Mouse (Mus musculus) cerebellum, adult 18-20 months (tissue): ENCODE measurements at regions not wholly inside any gene's neighbourhood (a gene's known extent, or its start where the extent isn't known, plus 50 kb on each side); places are given as distances from the start of the nearest gene placed in this dataset.

Experiments used
- DNase-seq, 2 experiments: peaks; one replicate each; pipeline ENCODE4 v3.0.0; 2021

GRCm38 (mm10) chrX:99287988-99288387, 152.1 kb downstream of the Efnb1 start:
- DNase-seq = no peak

- no peak for DNase-seq
Observed at GRCm38 (mm10) chrX:99286876-99287275, 150.9 kb downstream of the Efnb1 start.

- DNase-seq = no peak
Observed at GRCm38 (mm10) chrX:99285611-99286010, 149.7 kb downstream of the Efnb1 start.

GRCm38 (mm10) chrX:99280991-99281390, 145.1 kb downstream of the Efnb1 start:
- no peak for DNase-seq

- DNase-seq = no peak
Observed at GRCm38 (mm10) chrX:99280543-99280942, 144.6 kb downstream of the Efnb1 start.

GRCm38 (mm10) chrX:99275536-99275935, 139.6 kb downstream of the Efnb1 start:
- DNase-seq = no peak

- no peak for DNase-seq
Observed at GRCm38 (mm10) chrX:99271908-99272307, 136.0 kb downstream of the Efnb1 start.

- DNase-seq = no peak
Observed at GRCm38 (mm10) chrX:99249038-99249607, 113.2 kb downstream of the Efnb1 start.

- DNase-seq = peak in 1 of 2 experiments; percentile 33
Observed at GRCm38 (mm10) chrX:99248181-99248580, 112.3 kb downstream of the Efnb1 start.

- DNase-seq = peak; percentile 33 to 40
Observed at GRCm38 (mm10) chrX:99246704-99247103, 110.8 kb downstream of the Efnb1 start.

GRCm38 (mm10) chrX:99246051-99246450, 110.1 kb downstream of the Efnb1 start:
- no peak for DNase-seq

GRCm38 (mm10) chrX:99245541-99245940, 109.6 kb downstream of the Efnb1 start:
- DNase-seq = no peak

GRCm38 (mm10) chrX:99243251-99243650, 107.3 kb downstream of the Efnb1 start:
- peak; percentile 11 to 20 for DNase-seq

GRCm38 (mm10) chrX:99241684-99242118, 105.8 kb downstream of the Efnb1 start:
- DNase-seq = no peak

GRCm38 (mm10) chrX:99233035-99233434, 97.1 kb downstream of the Efnb1 start:
- no peak for DNase-seq

- no peak for DNase-seq
Observed at GRCm38 (mm10) chrX:99232331-99232730, 96.4 kb downstream of the Efnb1 start.

- no peak for DNase-seq
Observed at GRCm38 (mm10) chrX:99225111-99225752, 89.3 kb downstream of the Efnb1 start.

GRCm38 (mm10) chrX:99222017-99222416, 86.1 kb downstream of the Efnb1 start:
- DNase-seq = no peak

- DNase-seq = no peak
Observed at GRCm38 (mm10) chrX:99220674-99221455, 84.9 kb downstream of the Efnb1 start.

- DNase-seq = no peak
Observed at GRCm38 (mm10) chrX:99218213-99218612, 82.3 kb downstream of the Efnb1 start.

- DNase-seq = peak; percentile 50 to 61
Observed at GRCm38 (mm10) chrX:99216633-99217459, 80.9 kb downstream of the Efnb1 start.

- no peak for DNase-seq
Observed at GRCm38 (mm10) chrX:99215931-99216330, 80.0 kb downstream of the Efnb1 start.

- no peak for DNase-seq
Observed at GRCm38 (mm10) chrX:99215111-99215510, 79.2 kb downstream of the Efnb1 start.
